Mouse (Mus musculus) CH12.LX (cell line): ENCODE measurements around the gene Hdx. TPM values are rescaled to one million over a fixed set of nuclear protein-coding genes. Genes with fewer than 3 reads are reported as not detected.

ENCODE experiments used
- DNase-seq: peaks from one replicate; pipeline ENCODE4 v3.0.0-alpha.2; 2013; ENCODE audit errors: extremely low read depth
- H3K27ac ChIP-seq: 2 replicates; pipeline ENCODE4 v1.5.1; 2012; ENCODE audit warnings: low read depth, mild to moderate bottlenecking, control low read depth, moderate library complexity; ENCODE audit not compliant: insufficient read depth
- H3K27me3 ChIP-seq: replicated peaks from 2 replicates; pipeline ENCODE3; 2012; ENCODE audit warnings: inconsistent platforms
- H3K36me3 ChIP-seq, 2 experiments: replicated peaks in 1 of 2; 2 replicates each; pipeline versions ENCODE3 to v1.6.1; 2012; ENCODE audit warnings: inconsistent platforms in 1 of 2, low read length in 1 of 2, mild to moderate bottlenecking in 1 of 2, mixed read lengths in 1 of 2, moderate library complexity in 1 of 2; ENCODE audit not compliant: control insufficient read depth in 1 of 2, insufficient read depth in 1 of 2
- H3K4me1 ChIP-seq, 2 experiments: 2 replicates each; pipeline ENCODE4 v1.6.1; 2012; ENCODE audit warnings: inconsistent platforms in 1 of 2, moderate library complexity in 1 of 2; ENCODE audit not compliant: insufficient read depth in 2 of 2, control insufficient read depth in 1 of 2
- H3K4me2 ChIP-seq: 2 replicates; pipeline ENCODE4 v1.6.1; 2012; ENCODE audit warnings: low read depth, mild to moderate bottlenecking, control low read depth; ENCODE audit not compliant: poor library complexity, insufficient read depth, severe bottlenecking
- H3K4me3 ChIP-seq, 3 experiments: fragments of 150-350 bp in 1 of 3; sonication (generic) in 1 of 3; replicated peaks in 1 of 3; 2 replicates each; pipeline versions ENCODE3 to v1.5.1; 2011 to 2012; ENCODE audit warnings: low read depth in 2 of 3, low read length in 2 of 3, mild to moderate bottlenecking in 2 of 3, moderate library complexity in 2 of 3, control low read depth in 1 of 3, improper control_type of control experiment in 1 of 3, inconsistent platforms in 1 of 3, mixed read lengths in 1 of 3; ENCODE audit not compliant: poor library complexity in 1 of 3
- H3K79me2 ChIP-seq: replicated peaks from 2 replicates; pipeline ENCODE4 v1.6.1; 2012; ENCODE audit warnings: mild to moderate bottlenecking, moderate library complexity; ENCODE audit not compliant: control insufficient read depth, poor library complexity, insufficient read depth, severe bottlenecking; ENCODE audit errors: extremely low read depth
- H3K9ac ChIP-seq: 2 replicates; pipeline ENCODE4 v1.6.1; 2012; ENCODE audit warnings: low read depth, mild to moderate bottlenecking, control low read depth, moderate library complexity; ENCODE audit not compliant: insufficient read depth
- H3K9me3 ChIP-seq: replicated peaks from 2 replicates; pipeline ENCODE3; 2012; ENCODE audit warnings: low read length, inconsistent platforms, mixed read lengths
- BHLHE40 ChIP-seq: IDR thresholded peaks from 2 replicates; pipeline ENCODE4 v1.6.1; 2011; ENCODE audit warnings: mild to moderate bottlenecking, low read depth, low read length, improper control_type of control experiment
- CHD1 ChIP-seq: IDR thresholded peaks from 2 replicates; pipeline ENCODE4 v1.6.1; 2012; ENCODE audit warnings: low read depth, low read length, improper control_type of control experiment, inconsistent platforms
- CHD2 ChIP-seq: IDR thresholded peaks from 2 replicates; pipeline ENCODE4 v1.6.1; 2011; ENCODE audit warnings: low read length, improper control_type of control experiment
- CTCF ChIP-seq, 2 experiments: IDR thresholded peaks in 1 of 2; conservative IDR thresholded peaks in 1 of 2; 2 replicates each; pipeline ENCODE4 v1.5.1; 2011 to 2012; ENCODE audit warnings: low read depth in 2 of 2, low read length in 2 of 2, improper control_type of control experiment in 1 of 2, inconsistent platforms in 1 of 2, mild to moderate bottlenecking in 1 of 2, moderate library complexity in 1 of 2
- E2F4 ChIP-seq: IDR thresholded peaks from 2 replicates; pipeline ENCODE4 v1.6.1; 2011; ENCODE audit warnings: low read depth, low read length, improper control_type of control experiment; ENCODE audit not compliant: insufficient replicate concordance
- HCFC1 ChIP-seq: IDR thresholded peaks from 2 replicates; pipeline ENCODE4 v1.6.1; 2012; ENCODE audit warnings: low read depth, mild to moderate bottlenecking, inconsistent platforms, low read length, improper control_type of control experiment
- IRF4 ChIP-seq: IDR thresholded peaks from 2 replicates; pipeline ENCODE4 v1.6.1; 2014; ENCODE audit warnings: low read depth, mild to moderate bottlenecking, inconsistent platforms, low read length, improper control_type of control experiment
- JUN ChIP-seq: IDR thresholded peaks from 2 replicates; pipeline ENCODE4 v1.6.1; 2011; ENCODE audit warnings: low read depth, mild to moderate bottlenecking, low read length, improper control_type of control experiment, moderate library complexity; ENCODE audit not compliant: insufficient read depth
- JUND ChIP-seq: conservative IDR thresholded peaks from 2 replicates; pipeline ENCODE4 v1.6.1; 2011; ENCODE audit warnings: low read depth, low read length, improper control_type of control experiment
- MAZ ChIP-seq: IDR thresholded peaks from 2 replicates; pipeline ENCODE4 v1.6.1; 2012; ENCODE audit warnings: low read depth, mild to moderate bottlenecking, inconsistent platforms, low read length, improper control_type of control experiment, moderate library complexity
- MXI1 ChIP-seq: IDR thresholded peaks from 2 replicates; pipeline ENCODE4 v1.6.1; 2011; ENCODE audit warnings: mild to moderate bottlenecking, low read depth, low read length, improper control_type of control experiment
- PAX5 ChIP-seq: IDR thresholded peaks from 2 replicates; pipeline ENCODE4 v1.6.1; 2012; ENCODE audit warnings: low read length, inconsistent platforms, mixed read lengths
- POLR2A ChIP-seq: IDR thresholded peaks from 2 replicates; pipeline ENCODE4 v1.6.1; 2011; ENCODE audit warnings: low read depth, mild to moderate bottlenecking, improper control_type of control experiment, low read length
- POLR2AphosphoS2 ChIP-seq: IDR thresholded peaks from 2 replicates; pipeline ENCODE4 v1.6.1; 2011; ENCODE audit warnings: low read depth, low read length, improper control_type of control experiment
- SIN3A ChIP-seq: IDR thresholded peaks from 2 replicates; pipeline ENCODE4 v1.6.1; 2012; ENCODE audit warnings: low read length, improper control_type of control experiment, inconsistent platforms
- SMC3 ChIP-seq: IDR thresholded peaks from 2 replicates; pipeline ENCODE4 v1.6.1; 2011; ENCODE audit warnings: low read depth, low read length, improper control_type of control experiment
- TCF12 ChIP-seq: IDR thresholded peaks from 2 replicates; pipeline ENCODE4 v1.6.1; 2014; ENCODE audit warnings: low read depth, mild to moderate bottlenecking, inconsistent platforms, low read length, improper control_type of control experiment
- UBTF ChIP-seq: IDR thresholded peaks from 2 replicates; pipeline ENCODE4 v1.6.1; 2012; ENCODE audit warnings: low read depth, mild to moderate bottlenecking, inconsistent platforms, low read length, improper control_type of control experiment, moderate library complexity
- USF1 ChIP-seq: IDR thresholded peaks from 2 replicates; pipeline ENCODE4 v1.6.1; 2014; ENCODE audit warnings: low read depth, mild to moderate bottlenecking, inconsistent platforms, low read length, improper control_type of control experiment
- USF2 ChIP-seq: conservative IDR thresholded peaks from 2 replicates; pipeline ENCODE4 v1.6.1; 2011; ENCODE audit warnings: low read depth, low read length, improper control_type of control experiment
- ZC3H11A ChIP-seq: IDR thresholded peaks from 2 replicates; pipeline ENCODE4 v1.6.1; 2012; ENCODE audit warnings: low read depth, mild to moderate bottlenecking, inconsistent platforms, low read length, improper control_type of control experiment
- ZKSCAN1 ChIP-seq: IDR thresholded peaks from 2 replicates; pipeline ENCODE4 v1.6.1; 2012; ENCODE audit warnings: low read depth, inconsistent platforms, low read length, improper control_type of control experiment, borderline replicate concordance
- ZMIZ1 ChIP-seq: IDR thresholded peaks from 2 replicates; pipeline ENCODE4 v1.6.1; 2012; ENCODE audit warnings: low read depth, mild to moderate bottlenecking, inconsistent platforms, low read length, improper control_type of control experiment
- ZNF384 ChIP-seq: IDR thresholded peaks from 2 replicates; pipeline ENCODE4 v1.6.1; 2012; ENCODE audit warnings: low read depth, low read length, improper control_type of control experiment, inconsistent platforms
- dilution Hi-C: fragments of 300-500 bp; cut with MboI; formaldehyde crosslinking; loops from 2 replicates; pipeline ENCODE4 v1.14.3; 2020; ENCODE audit warnings: low sequenced_read_pairs; ENCODE audit not compliant: extremely low pct_unique_long_range_greater_than_20kb, extremely low pct_ligation_motif_present
- in situ Hi-C: fragments of 300-500 bp; cut with MboI; formaldehyde crosslinking; loops from 3 replicates; pipeline ENCODE4 v1.14.3; 2019; ENCODE audit warnings: low sequenced_read_pairs, low pct_ligation_motif_present, low pct_unique_long_range_greater_than_20kb, mixed read lengths
- polyA plus RNA-seq: library from polyadenylated mRNA; unstranded; fragments of >175 nt; gene quantifications from 2 replicates; pipeline ENCODE4 v1.2.1, GENCODE M21; 2012; ENCODE audit warnings: low read depth; ENCODE audit not compliant: insufficient read length
- total RNA-seq, 2 experiments: library from RNA; depleted of rRNA; stranded (reverse); fragments of 300-350 nt in 1 of 2; fragments of >200 nt in 1 of 2; gene quantifications; 2 replicates each; pipeline ENCODE4 v1.2.3; 2012 to 2014

The Hdx gene
- total and polyA plus RNA-seq, 3 experiments, result not detected

GRCm38 (mm10) chrX:111640616-111641015 lies 56.3 kb downstream of the Hdx start:
- H3K27me3 ChIP-seq, result no peaks in the 10 kb centered on the region
- no peaks in the 10 kb centered on the region for H3K79me2 ChIP-seq
- no peak for DNase-seq
- H3K4me1 ChIP-seq, result no peaks in the 10 kb centered on the region
- H3K9me3 ChIP-seq, result peaks cover 7% of the 10 kb centered on the region
- dilution Hi-C loops (no loop called here), in situ Hi-C loops (no loop called here)
- H3K4me2 ChIP-seq, result no peak overlapping the region
- H3K4me3 ChIP-seq, result no peak overlapping the region
- no peak for TF ChIP-seq POLR2A
- TF ChIP-seq USF2, result no peak
- no peak for TF ChIP-seq IRF4
- no peak for TF ChIP-seq CHD1
- TF ChIP-seq USF1, result no peak
- no peak for TF ChIP-seq POLR2AphosphoS2
- TF ChIP-seq SMC3, result no peak
- no peak for TF ChIP-seq MAZ
- no peak for TF ChIP-seq HCFC1
- no peak for TF ChIP-seq ZMIZ1
- TF ChIP-seq ZC3H11A, result no peak
- TF ChIP-seq E2F4, result no peak
- H3K36me3 ChIP-seq, result no peaks in the 10 kb centered on the region
- no peak overlapping the region for H3K27ac ChIP-seq
- H3K9ac ChIP-seq, result no peak overlapping the region

DNA sequence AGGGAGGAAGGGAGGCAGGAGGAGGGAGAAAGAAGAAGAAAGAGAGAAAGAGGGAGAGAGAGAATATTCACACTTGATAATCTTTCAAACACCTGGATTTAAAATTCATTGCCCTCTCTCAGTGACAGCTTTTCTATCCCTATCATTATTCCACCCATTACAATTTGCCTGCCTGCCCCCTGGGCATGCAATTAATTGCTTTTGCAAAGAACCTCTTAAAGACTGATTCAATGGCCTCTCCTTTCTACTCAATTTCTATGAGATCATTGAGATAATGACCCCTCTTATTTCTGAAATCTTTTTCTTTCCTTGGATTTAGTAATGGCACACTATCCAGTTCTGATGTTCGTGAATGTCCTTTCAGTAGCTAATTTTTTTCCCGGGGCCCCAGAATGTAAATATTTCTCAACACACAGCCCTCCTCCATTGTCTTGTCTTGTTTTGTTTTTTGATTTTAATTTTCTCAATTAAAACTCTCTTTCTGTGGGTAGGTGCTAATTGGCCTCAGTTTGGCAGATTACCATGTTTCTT lies 99.2 kb downstream of the Hdx start:
- in situ Hi-C loops, result no loop called here
- dilution Hi-C loops, result no loop called here
- no peak overlapping the region for H3K9ac ChIP-seq
- no peak overlapping the region for H3K4me2 ChIP-seq
- no peaks in the 10 kb centered on the region for H3K79me2 ChIP-seq
- H3K36me3 ChIP-seq, result no peaks in the 10 kb centered on the region
- H3K4me1 ChIP-seq, result no peaks in the 10 kb centered on the region
- no peaks in the 10 kb centered on the region for H3K27me3 ChIP-seq
- H3K9me3 ChIP-seq, result no peaks in the 10 kb centered on the region
- no peak for DNase-seq
- no peak overlapping the region for H3K27ac ChIP-seq
- TF ChIP-seq CHD2, result no peak
- TF ChIP-seq SMC3, result no peak
- no peak for TF ChIP-seq POLR2A
- TF ChIP-seq TCF12, result no peak
- TF ChIP-seq MXI1, result no peak
- no peak for TF ChIP-seq UBTF
- no peak for TF ChIP-seq E2F4
- TF ChIP-seq SIN3A, result no peak
- no peak for TF ChIP-seq USF2
- TF ChIP-seq CTCF (conservative IDR thresholded peaks at IDR 0.05 in 1 of 2, IDR thresholded peaks at IDR 0.05 in 1 of 2; ENCODE audit: low read depth in 2 of 2, low read length in 2 of 2), result no peak
- no peak for TF ChIP-seq HCFC1
- no peak for TF ChIP-seq ZNF384
- TF ChIP-seq POLR2AphosphoS2, result no peak
- TF ChIP-seq PAX5, result no peak
- TF ChIP-seq ZMIZ1, result no peak
- no peak for TF ChIP-seq JUN
- TF ChIP-seq JUND, result no peak
- no peak for TF ChIP-seq ZKSCAN1
- TF ChIP-seq BHLHE40, result no peak
- TF ChIP-seq MAZ, result no peak
- H3K4me3 ChIP-seq, result no peak overlapping the region
